Mouse (Mus musculus): ENCODE data around the gene Cdc14b. TPM values are rescaled to one million over a fixed set of nuclear protein-coding genes. Genes with fewer than 3 reads are reported as not detected.
A peak's percentile ranks its signal among the peaks of the same experiment; 100 is the strongest.

Gene Cdc14b
- polyA plus RNA-seq, 1 experiment from 2014 or later, result 4.5 TPM

GRCm38 (mm10) chr13:64253697-64254096 is 21.4 kb downstream of the Cdc14b start:
- no peak overlapping the region for H3K9ac ChIP-seq (replicated peaks)
- DNase-seq (no peak), ATAC-seq (no peak)
- H3K4me1 ChIP-seq (ENCODE audit: insufficient read depth), result peaks cover 6% of the 10 kb centered on the region; the same call in 1 of the 2 replicates
- no peaks in the 10 kb centered on the region for H3K27me3 ChIP-seq (ENCODE audit: insufficient read depth, low read length)
- H3K36me3 ChIP-seq (replicated peaks; ENCODE audit: insufficient read depth, low read length), result no peaks in the 10 kb centered on the region
- H3K27ac ChIP-seq (ENCODE audit: low read depth), result no peak overlapping the region
- no peaks in the 10 kb centered on the region for H3K9me3 ChIP-seq (ENCODE audit: low read length)
- H3K4me3 ChIP-seq (ENCODE audit: low read depth, low read length), result no peak overlapping the region
- H3K4me2 ChIP-seq (ENCODE audit: low read depth, low read length), result no peak overlapping the region
- TF ChIP-seq CTCF (IDR thresholded peaks at IDR 0.05; ENCODE audit: low read depth) (no peak), EP300 (IDR thresholded peaks at IDR 0.05; ENCODE audit: low read depth) (no peak)

- Histone ChIP-seq H3K9ac (replicated peaks) (no peak overlapping the region), H3K27me3 (ENCODE audit: insufficient read depth, low read length) (no peaks in the 10 kb centered on the region), H3K36me3 (replicated peaks; ENCODE audit: insufficient read depth, low read length) (no peaks in the 10 kb centered on the region), H3K27ac (ENCODE audit: low read depth) (no peak overlapping the region), H3K4me1 (ENCODE audit: insufficient read depth) (peaks cover 11% of the 10 kb centered on the region), H3K4me3 (ENCODE audit: low read depth, low read length) (no peak overlapping the region), H3K9me3 (ENCODE audit: low read length) (no peaks in the 10 kb centered on the region), H3K4me2 (ENCODE audit: low read depth, low read length) (no peak overlapping the region)
- WGBS (ENCODE audit: insufficient replicate concordance), result 50% methylated on average over 5 of the region's 5 CpGs
- DNase-seq, result no peak
- ATAC-seq, result no peak
- TF ChIP-seq CTCF (IDR thresholded peaks at IDR 0.05; ENCODE audit: low read depth), result no peak
- TF ChIP-seq EP300 (IDR thresholded peaks at IDR 0.05; ENCODE audit: low read depth), result no peak
Measured at GRCm38 (mm10) chr13:64252147-64252546, 22.9 kb downstream of the Cdc14b start.

GRCm38 (mm10) chr13:64250363-64250762 is 24.7 kb downstream of the Cdc14b start:
- H3K4me2 ChIP-seq (ENCODE audit: low read depth, low read length), result no peak overlapping the region
- no peak for ATAC-seq
- H3K9me3 ChIP-seq (ENCODE audit: low read length), result no peaks in the 10 kb centered on the region
- 6% methylated on average over 1 of the region's 1 CpGs for WGBS (ENCODE audit: insufficient replicate concordance)
- no peak overlapping the region for H3K4me3 ChIP-seq (ENCODE audit: low read depth, low read length)
- no peak overlapping the region for H3K9ac ChIP-seq (replicated peaks)
- H3K36me3 ChIP-seq (replicated peaks; ENCODE audit: insufficient read depth, low read length), result no peaks in the 10 kb centered on the region
- TF ChIP-seq EP300 (IDR thresholded peaks at IDR 0.05; ENCODE audit: low read depth) (no peak), CTCF (IDR thresholded peaks at IDR 0.05; ENCODE audit: low read depth) (peak; percentile 68)
- H3K27ac ChIP-seq (ENCODE audit: low read depth), result no peak overlapping the region
- peaks cover 11% of the 10 kb centered on the region for H3K4me1 ChIP-seq (ENCODE audit: insufficient read depth)
- H3K27me3 ChIP-seq (ENCODE audit: insufficient read depth, low read length), result no peaks in the 10 kb centered on the region
- peak; percentile 39 for DNase-seq

GRCm38 (mm10) chr13:64248775-64249524 is 26.1 kb downstream of the Cdc14b start:
- 5% methylated on average over 22 of the region's 22 CpGs for WGBS (ENCODE audit: insufficient replicate concordance)

DNA sequence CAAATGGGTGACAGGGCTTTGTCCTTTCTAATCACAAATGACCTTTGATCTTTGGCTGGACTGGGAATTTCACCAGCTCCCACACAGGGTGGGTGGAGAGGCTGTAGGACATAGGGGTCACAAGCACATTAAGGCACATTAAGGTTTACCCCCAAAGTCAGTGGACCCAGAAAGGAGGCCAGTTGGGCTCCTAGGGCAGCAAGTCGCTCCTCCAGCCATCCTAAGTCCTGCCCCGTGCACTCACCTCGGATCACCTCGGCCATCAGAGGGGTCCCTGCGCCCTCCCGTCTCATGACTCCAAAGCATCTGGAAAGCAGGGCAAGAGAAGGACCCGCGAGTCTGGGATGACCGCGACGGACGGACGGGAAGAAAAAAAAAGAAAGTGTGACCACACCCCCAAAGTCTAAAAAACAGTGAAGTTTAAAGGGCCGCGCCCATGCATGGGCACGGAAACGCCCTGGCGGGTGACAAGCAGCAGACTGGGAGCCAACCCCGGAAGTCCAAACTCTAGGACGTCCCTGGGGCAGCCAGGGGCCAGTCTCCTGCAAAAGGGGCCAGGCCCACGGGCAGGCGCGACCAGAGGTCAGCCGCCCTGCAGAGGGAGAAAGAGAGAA is 26.8 kb downstream of the Cdc14b start:
- Histone ChIP-seq H3K9me3 (ENCODE audit: low read length) (no peaks in the 10 kb centered on the region), H3K36me3 (replicated peaks; ENCODE audit: insufficient read depth, low read length) (no peaks in the 10 kb centered on the region), H3K9ac (replicated peaks) (peak overlapping the region; percentile 72), H3K4me1 (ENCODE audit: insufficient read depth) (peaks cover 11% of the 10 kb centered on the region), H3K4me2 (ENCODE audit: low read depth, low read length) (peak overlapping the region; percentile 97), H3K4me3 (ENCODE audit: low read depth, low read length) (peak overlapping the region; percentile 70), H3K27ac (ENCODE audit: low read depth) (peak overlapping the region; percentile 84), H3K27me3 (ENCODE audit: insufficient read depth, low read length) (no peaks in the 10 kb centered on the region)
- ATAC-seq (peak; percentile 92), DNase-seq (peak; percentile 79)
- WGBS (ENCODE audit: insufficient replicate concordance), result under 1% methylated on average over 24 of the region's 24 CpGs
- TF ChIP-seq CTCF (IDR thresholded peaks at IDR 0.05; ENCODE audit: low read depth), result no peak

More at GRCm38 (mm10) chr13:64248775-64249524, 26.1 kb downstream of the Cdc14b start:
- no peaks in the 10 kb centered on the region for H3K27me3 ChIP-seq (ENCODE audit: insufficient read depth, low read length)
- ATAC-seq (peak; percentile 83), DNase-seq (peak; percentile 91)
- peak overlapping the region; percentile 72 for H3K9ac ChIP-seq (replicated peaks)
- peak overlapping the region; percentile 70 for H3K4me3 ChIP-seq (ENCODE audit: low read depth, low read length)
- peak overlapping the region; percentile 97 for H3K4me2 ChIP-seq (ENCODE audit: low read depth, low read length)
- peaks cover 11% of the 10 kb centered on the region for H3K4me1 ChIP-seq (ENCODE audit: insufficient read depth)
- no peaks in the 10 kb centered on the region for H3K36me3 ChIP-seq (replicated peaks; ENCODE audit: insufficient read depth, low read length)
- H3K27ac ChIP-seq (ENCODE audit: low read depth), result peak overlapping the region; percentile 84
- peak; percentile 98 for TF ChIP-seq CTCF (IDR thresholded peaks at IDR 0.05; ENCODE audit: low read depth)
- no peak for TF ChIP-seq EP300 (IDR thresholded peaks at IDR 0.05; ENCODE audit: low read depth)
- no peaks in the 10 kb centered on the region for H3K9me3 ChIP-seq (ENCODE audit: low read length)

DNA sequence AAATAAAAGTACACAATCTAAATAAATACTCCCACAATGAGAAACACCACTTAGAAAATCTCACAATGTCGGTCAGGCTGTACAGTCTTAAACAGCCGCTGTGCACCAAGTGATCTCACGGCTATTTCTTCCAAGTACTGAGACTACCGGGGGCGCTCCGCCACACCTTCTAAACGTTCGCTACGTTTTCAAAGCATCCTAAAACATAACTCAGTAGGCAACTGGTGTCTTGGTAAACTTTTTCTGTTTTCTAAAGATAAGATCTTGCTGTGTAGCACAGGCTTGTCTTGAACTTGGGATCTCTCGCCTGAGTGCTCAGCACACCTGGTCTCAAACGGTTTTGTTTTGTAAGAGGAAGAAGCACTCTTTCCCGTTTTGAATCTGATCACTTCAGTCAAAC is 29.0 kb downstream of the Cdc14b start:
- 75% methylated on average over 12 of the region's 12 CpGs for WGBS (ENCODE audit: insufficient replicate concordance)
- peaks cover 8% of the 10 kb centered on the region for H3K4me1 ChIP-seq (ENCODE audit: insufficient read depth)
- no peaks in the 10 kb centered on the region for H3K9me3 ChIP-seq (ENCODE audit: low read length)
- DNase-seq, result no peak
- TF ChIP-seq CTCF (IDR thresholded peaks at IDR 0.05; ENCODE audit: low read depth) (no peak), EP300 (IDR thresholded peaks at IDR 0.05; ENCODE audit: low read depth) (no peak)
- 0 out of 2 replicates have a peak, but pooled peaks cover 6% of the 10 kb centered on the region for H3K36me3 ChIP-seq (replicated peaks; ENCODE audit: insufficient read depth, low read length)
- no peaks in the 10 kb centered on the region for H3K27me3 ChIP-seq (ENCODE audit: insufficient read depth, low read length)
- no peak overlapping the region for H3K4me3 ChIP-seq (ENCODE audit: low read depth, low read length)
- H3K4me2 ChIP-seq (ENCODE audit: low read depth, low read length), result no peak overlapping the region
- no peak for ATAC-seq
- H3K27ac ChIP-seq (ENCODE audit: low read depth), result no peak overlapping the region
- H3K9ac ChIP-seq (replicated peaks), result no peak overlapping the region
